Mouse (Mus musculus) embryonic facial prominence, embryonic 12.5 days (tissue): Measurements from ENCODE around the gene Med17. TPM values are rescaled to one million over a fixed set of nuclear protein-coding genes. Genes with fewer than 3 reads are reported as not detected.
A peak's percentile ranks its signal among the peaks of the same experiment; 100 is the strongest.
"Not testable (repeated sequence)": the region's sequence is repeated elsewhere in the genome, so short reads cannot be mapped to it uniquely, and the experiment has no call there.

Experiments used
- ATAC-seq: fragments of 200-750 bp; cut with Nextera tagmentation; 2 replicates; pipeline ENCODE4 v1.8.0; 2017; ENCODE audit not compliant: insufficient number of reproducible peaks, insufficient read depth, low FRiP score, low TSS enrichment
- H3K27ac ChIP-seq: fragments of 300-500 bp; sonication (generic); 2 replicates; pipeline ENCODE4 v1.5.1; 2016; ENCODE audit warnings: mild to moderate bottlenecking
- H3K27me3 ChIP-seq: fragments of 300-500 bp; sonication (generic); 2 replicates; pipeline ENCODE4 v1.6.1; 2016; ENCODE audit warnings: mild to moderate bottlenecking, moderate library complexity
- H3K36me3 ChIP-seq: fragments of 300-500 bp; sonication (generic); 2 replicates; pipeline ENCODE4 v1.6.1; 2016; ENCODE audit warnings: mild to moderate bottlenecking
- H3K4me1 ChIP-seq: fragments of 300-500 bp; sonication (generic); 2 replicates; pipeline ENCODE4 v1.6.1; 2016
- H3K4me2 ChIP-seq: fragments of 300-500 bp; sonication (generic); replicated peaks from 2 replicates; pipeline ENCODE4 v1.6.1; 2016; ENCODE audit warnings: mild to moderate bottlenecking, moderate library complexity
- H3K4me3 ChIP-seq: fragments of 300-500 bp; sonication (generic); 2 replicates; pipeline ENCODE4 v1.5.1; 2016; ENCODE audit warnings: mild to moderate bottlenecking
- H3K9ac ChIP-seq: fragments of 300-500 bp; sonication (generic); 2 replicates; pipeline ENCODE4 v1.6.1; 2016; ENCODE audit warnings: mild to moderate bottlenecking, moderate library complexity
- H3K9me3 ChIP-seq: fragments of 300-500 bp; sonication (generic); 2 replicates; pipeline ENCODE4 v1.6.1; 2016; ENCODE audit warnings: mild to moderate bottlenecking, moderate library complexity
- WGBS: fragments of 180-500 bp; shearing (Covaris S2); methylation state at CpG from one replicate; pipeline ENCODE4 v1.1.7; 2016; 5-methylcytosine and 5-hydroxymethylcytosine counted together
- polyA plus RNA-seq: library from polyadenylated mRNA; unstranded; fragments of >200 nt; fragmentation: Nextera tagmentation; extraction: Ambion mirVana; gene quantifications from 2 replicates; pipeline ENCODE4 v1.2.1, GENCODE M21; 2016

The Med17 gene
- polyA plus RNA-seq = 41.1 and 42.1 TPM in 2 replicates

- Histone ChIP-seq H3K4me2 (peak within 1 kb of the TSS; percentile 68), H3K4me1 (peaks cover 18% of the 10 kb centered on the region), H3K36me3 (peaks cover 10% of the 10 kb centered on the region), H3K27me3 (no peaks in the 10 kb centered on the region), H3K9ac (peak within 1 kb of the TSS; percentile 97), H3K4me3 (peak within 1 kb of the TSS; percentile 99), H3K9me3 (no peaks in the 10 kb centered on the region), H3K27ac (peak within 1 kb of the TSS; percentile 89)
- peak; percentile 96 for ATAC-seq
- 1% methylated on average over 57 of the region's 57 CpGs for WGBS
Measured at GRCm38 (mm10) chr9:15279649-15280490, at the start of gene Med17. TSS of gene Med17 (minus strand) at chr9:15279931.

DNA sequence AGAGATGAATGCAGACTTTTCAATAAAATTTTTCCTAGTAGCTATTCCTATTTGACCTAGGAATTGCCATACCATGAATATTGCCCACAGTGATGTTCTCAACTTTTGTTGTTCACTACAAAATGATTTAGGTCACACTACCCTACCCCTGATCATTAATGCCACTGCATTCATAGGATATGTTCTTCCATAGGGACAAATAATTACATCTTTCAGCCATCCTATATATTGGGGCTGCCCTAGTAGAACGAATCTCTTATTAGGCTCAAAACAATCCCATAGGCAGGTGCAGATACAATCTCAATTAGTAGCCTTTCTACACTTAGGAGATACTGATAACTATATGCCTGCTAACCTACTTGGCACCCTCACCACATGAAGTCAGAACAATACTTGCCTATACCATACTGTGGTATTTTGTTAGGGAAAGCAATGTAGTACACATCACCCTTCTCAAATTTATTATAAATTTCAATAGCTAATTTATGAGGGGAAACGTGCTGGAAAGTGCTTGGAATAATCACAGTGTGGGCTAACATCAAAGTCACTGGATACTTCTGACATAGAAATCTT lies 38.5 kb upstream of the Med17 start:
- no peaks in the 10 kb centered on the region for H3K4me1 ChIP-seq
- 83% methylated on average over 2 of the region's 2 CpGs for WGBS
- H3K27ac ChIP-seq = no peak overlapping the region
- no peak overlapping the region for H3K4me3 ChIP-seq
- ATAC-seq = no peak
- peaks cover 58% of the 10 kb centered on the region for H3K36me3 ChIP-seq
- no peaks in the 10 kb centered on the region for H3K9me3 ChIP-seq
- no peak overlapping the region for H3K9ac ChIP-seq
- H3K4me2 ChIP-seq = no peak overlapping the region
- no peaks in the 10 kb centered on the region for H3K27me3 ChIP-seq

DNA sequence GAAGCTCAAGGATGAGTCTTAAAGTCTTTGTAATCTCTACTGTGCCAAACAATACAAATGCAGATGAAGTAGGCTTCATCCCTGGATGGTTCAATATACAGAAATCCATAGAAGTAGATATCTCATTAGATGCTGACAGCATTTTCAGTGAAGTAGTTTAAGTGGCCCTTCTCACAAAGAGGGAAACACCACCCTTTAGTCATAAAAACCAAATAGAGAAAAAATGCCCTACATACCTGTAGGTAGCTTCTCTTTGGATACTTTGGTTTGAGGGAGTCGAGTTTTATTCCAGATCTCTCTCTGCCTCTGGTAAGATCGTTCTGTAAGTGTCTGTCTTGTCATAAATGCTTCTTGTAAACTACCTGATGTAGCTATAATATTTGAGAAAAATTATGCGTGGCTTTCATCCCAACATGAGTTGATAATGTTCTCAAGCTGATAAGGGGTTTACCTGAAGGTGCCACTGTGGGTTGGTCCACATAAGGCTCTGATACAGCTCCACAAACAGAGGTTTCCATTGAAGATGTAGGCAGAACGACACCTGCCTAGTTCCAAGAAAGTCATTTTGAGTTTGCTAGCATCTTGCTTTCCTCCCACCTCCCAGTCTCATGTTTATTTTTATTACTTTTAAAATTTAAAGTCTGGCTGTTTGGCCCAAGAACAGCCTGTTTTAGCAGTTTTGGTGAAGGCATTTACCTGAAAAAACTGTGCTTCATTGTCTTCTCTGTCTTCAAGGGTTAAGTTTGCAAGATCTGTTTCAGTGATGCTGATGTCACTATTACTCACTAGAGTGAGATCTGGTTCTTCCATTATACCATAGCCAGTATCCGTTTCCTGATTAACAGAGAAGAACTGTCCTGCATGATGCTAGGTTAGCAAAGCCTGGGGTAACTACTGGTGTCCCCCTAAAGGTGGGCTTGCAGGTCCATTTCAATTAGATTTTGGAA lies 37.8 kb upstream of the Med17 start:
- no peak overlapping the region for H3K4me2 ChIP-seq
- no peaks in the 10 kb centered on the region for H3K27me3 ChIP-seq
- H3K9me3 ChIP-seq = no peaks in the 10 kb centered on the region
- no peaks in the 10 kb centered on the region for H3K4me1 ChIP-seq
- no peak overlapping the region for H3K9ac ChIP-seq
- no peak overlapping the region for H3K27ac ChIP-seq
- ATAC-seq = no peak
- H3K4me3 ChIP-seq = no peak overlapping the region
- H3K36me3 ChIP-seq = peaks cover 57% of the 10 kb centered on the region
- 54% methylated on average over 5 of the region's 5 CpGs for WGBS

- H3K4me2 ChIP-seq, H3K9me3 ChIP-seq, H3K27ac ChIP-seq, H3K27me3 ChIP-seq, H3K4me3 ChIP-seq, ATAC-seq, H3K4me1 ChIP-seq, H3K9ac ChIP-seq: not testable (repeated sequence)
- H3K36me3 ChIP-seq = peaks cover 58% of the 10 kb centered on the region
- WGBS = 100% methylated on average over 2 of the region's 2 CpGs
Measured at GRCm38 (mm10) chr9:15316296-15316695, 36.6 kb upstream of the Med17 start.

- Histone ChIP-seq H3K9ac (no peak overlapping the region), H3K9me3 (no peaks in the 10 kb centered on the region), H3K4me2 (no peak overlapping the region), H3K4me3 (no peak overlapping the region), H3K27ac (no peak overlapping the region), H3K4me1 (no peaks in the 10 kb centered on the region), H3K36me3 (peaks cover 72% of the 10 kb centered on the region), H3K27me3 (no peaks in the 10 kb centered on the region)
- WGBS = 98% methylated on average over 1 of the region's 1 CpGs
- no peak for ATAC-seq
Measured at GRCm38 (mm10) chr9:15314619-15315018, 34.9 kb upstream of the Med17 start.

GRCm38 (mm10) chr9:15313633-15314032 lies 33.9 kb upstream of the Med17 start:
- H3K4me3 ChIP-seq = no peak overlapping the region
- no peaks in the 10 kb centered on the region for H3K27me3 ChIP-seq
- ATAC-seq = no peak
- peaks cover 7% of the 10 kb centered on the region for H3K4me1 ChIP-seq
- H3K27ac ChIP-seq = no peak overlapping the region
- H3K36me3 ChIP-seq = peaks cover 81% of the 10 kb centered on the region
- WGBS = 90% methylated on average over 5 of the region's 5 CpGs
- H3K9ac ChIP-seq = no peak overlapping the region
- no peak overlapping the region for H3K4me2 ChIP-seq
- H3K9me3 ChIP-seq = no peaks in the 10 kb centered on the region

DNA sequence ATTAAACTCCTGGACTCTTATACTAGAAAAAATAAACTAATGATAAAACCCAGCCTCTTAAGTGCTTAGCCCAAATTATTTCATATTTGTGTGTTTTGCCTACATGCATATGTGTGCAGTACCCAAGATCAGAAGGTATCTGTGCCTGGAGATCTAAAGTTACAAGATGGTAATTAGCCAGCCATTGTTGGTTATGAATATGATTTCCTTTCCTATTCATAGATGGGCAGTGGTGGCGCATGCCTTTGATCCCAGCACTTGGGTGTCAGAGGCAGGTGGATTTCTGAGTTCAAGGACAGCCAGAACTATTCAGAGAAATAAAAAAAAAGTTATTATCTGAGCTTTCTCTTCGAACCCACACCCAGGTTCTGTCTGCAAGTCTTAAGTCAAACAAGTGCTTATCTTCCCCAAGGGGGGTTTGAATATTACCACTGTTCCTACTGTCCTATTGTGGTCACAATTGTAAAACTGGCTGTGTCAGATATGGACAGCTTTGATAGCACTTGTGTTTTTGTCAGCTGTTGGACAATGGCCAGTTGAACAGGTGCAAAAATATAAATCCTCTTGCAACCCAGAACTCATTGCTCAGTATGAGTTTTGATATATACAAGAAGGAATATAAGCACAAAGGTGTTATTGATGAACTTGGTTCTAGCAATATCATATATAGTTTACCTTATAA lies 32.5 kb upstream of the Med17 start:
- H3K27ac ChIP-seq = no peak overlapping the region
- H3K9me3 ChIP-seq = no peaks in the 10 kb centered on the region
- peaks cover 18% of the 10 kb centered on the region for H3K4me1 ChIP-seq
- WGBS = 85% methylated on average over 2 of the region's 2 CpGs
- no peak overlapping the region for H3K4me2 ChIP-seq
- H3K9ac ChIP-seq = no peak overlapping the region
- H3K27me3 ChIP-seq = no peaks in the 10 kb centered on the region
- ATAC-seq = no peak
- H3K4me3 ChIP-seq = no peak overlapping the region
- peaks cover 76% of the 10 kb centered on the region for H3K36me3 ChIP-seq

DNA sequence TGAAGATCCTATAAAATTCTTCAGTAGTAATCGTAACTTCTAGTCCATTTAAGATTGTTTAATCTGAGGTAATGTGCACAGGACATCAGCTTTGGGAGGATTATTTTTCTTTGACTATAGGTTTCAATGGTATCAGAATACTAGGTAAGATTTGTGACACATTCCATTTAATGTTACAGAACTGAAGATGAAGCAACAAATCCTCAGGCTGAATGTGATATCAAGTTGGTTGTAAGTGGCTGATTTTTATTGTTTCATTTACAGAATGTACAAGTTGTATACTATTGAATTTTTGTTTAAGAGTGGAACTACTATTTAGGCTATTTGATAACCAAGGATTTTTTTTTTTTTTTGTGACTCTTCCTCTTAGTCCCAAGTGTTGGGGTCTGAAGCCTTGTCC lies 30.4 kb upstream of the Med17 start:
- 96% methylated on average over 1 of the region's 1 CpGs for WGBS
- Histone ChIP-seq H3K27ac (no peak overlapping the region), H3K4me2 (no peak overlapping the region), H3K9ac (no peak overlapping the region), H3K36me3 (peaks cover 62% of the 10 kb centered on the region), H3K9me3 (no peaks in the 10 kb centered on the region), H3K27me3 (no peaks in the 10 kb centered on the region), H3K4me3 (no peak overlapping the region), H3K4me1 (peaks cover 20% of the 10 kb centered on the region)
- no peak for ATAC-seq

GRCm38 (mm10) chr9:15309425-15309824 lies 29.7 kb upstream of the Med17 start:
- no peaks in the 10 kb centered on the region for H3K27me3 ChIP-seq
- H3K4me1 ChIP-seq = peaks cover 20% of the 10 kb centered on the region
- WGBS = 69% methylated on average over 4 of the region's 4 CpGs
- H3K4me3 ChIP-seq = no peak overlapping the region
- H3K9me3 ChIP-seq = no peaks in the 10 kb centered on the region
- H3K4me2 ChIP-seq = peak overlapping the region; percentile 14; the same call in 1 of the 2 replicates
- H3K27ac ChIP-seq = no peak overlapping the region
- H3K9ac ChIP-seq = no peak overlapping the region
- H3K36me3 ChIP-seq = peaks cover 54% of the 10 kb centered on the region
- ATAC-seq = no peak

GRCm38 (mm10) chr9:15308254-15308653 lies 28.5 kb upstream of the Med17 start:
- Histone ChIP-seq H3K9me3 (no peaks in the 10 kb centered on the region), H3K4me1 (peaks cover 20% of the 10 kb centered on the region), H3K27me3 (no peaks in the 10 kb centered on the region), H3K4me3 (no peak overlapping the region), H3K9ac (no peak overlapping the region), H3K4me2 (peak overlapping the region; percentile 79), H3K27ac (no peak overlapping the region), H3K36me3 (peaks cover 43% of the 10 kb centered on the region)
- WGBS = 52% methylated on average over 2 of the region's 2 CpGs
- ATAC-seq = no peak

GRCm38 (mm10) chr9:15307257-15307656 lies 27.5 kb upstream of the Med17 start:
- 6% methylated on average over 6 of the region's 6 CpGs for WGBS
- H3K36me3 ChIP-seq = peaks cover 36% of the 10 kb centered on the region
- peaks cover 20% of the 10 kb centered on the region for H3K4me1 ChIP-seq
- H3K4me3 ChIP-seq = peak overlapping the region; percentile 80
- no peaks in the 10 kb centered on the region for H3K9me3 ChIP-seq
- H3K27me3 ChIP-seq = no peaks in the 10 kb centered on the region
- peak overlapping the region; percentile 79 for H3K4me2 ChIP-seq
- H3K9ac ChIP-seq = peak overlapping the region; percentile 95
- H3K27ac ChIP-seq = no peak overlapping the region
- ATAC-seq = no peak
